Mouse (Mus musculus) lung, adult 18-20 months (tissue): ENCODE data around the gene Med7.

ENCODE experiments used
- DNase-seq, 2 experiments: peaks; one replicate each; pipeline ENCODE4 v3.0.0; 2022; ENCODE audit warnings: mixed read lengths in 2 of 2

The Med7 gene

DNA sequence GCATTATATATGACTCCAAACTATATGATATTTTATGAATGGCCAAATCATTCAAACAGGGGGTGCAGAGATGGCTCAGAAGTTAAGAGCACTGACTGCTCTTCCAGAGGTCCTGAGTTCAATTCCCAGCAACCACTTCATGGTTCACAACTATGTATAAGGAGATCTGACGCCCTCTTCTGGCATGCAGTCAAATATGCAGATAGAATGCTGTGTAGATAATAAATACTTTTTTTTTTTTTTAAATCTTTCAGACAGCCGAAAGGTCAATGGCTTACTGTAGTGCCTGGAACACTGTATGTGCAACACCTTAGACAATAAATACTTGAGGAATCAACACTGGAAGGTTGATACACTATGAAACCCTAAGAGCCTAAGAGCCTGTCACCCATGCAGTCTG, 6.6 kb upstream of the Med7 start:
- no peak for DNase-seq

DNA sequence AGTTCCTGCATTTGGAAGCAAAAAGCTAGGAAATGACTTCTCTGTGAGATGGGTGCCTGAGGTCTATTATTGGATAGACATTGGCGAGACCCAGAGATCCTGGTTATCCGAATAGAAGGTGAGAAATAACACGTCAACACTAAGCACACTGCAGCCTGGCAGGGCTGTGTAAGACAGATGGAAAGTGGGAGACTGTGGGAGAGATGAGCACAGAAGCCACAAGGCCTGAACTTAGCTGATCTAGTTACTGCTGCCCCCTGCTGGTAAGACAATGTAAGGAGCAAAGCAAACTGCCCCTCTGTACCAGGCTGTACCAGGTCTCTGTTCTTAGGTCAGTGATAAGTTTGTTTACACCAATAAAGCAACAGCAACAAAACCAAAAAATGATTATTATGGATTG, 5.6 kb upstream of the Med7 start:
- peak; percentile 44 to 61 for DNase-seq

DNA sequence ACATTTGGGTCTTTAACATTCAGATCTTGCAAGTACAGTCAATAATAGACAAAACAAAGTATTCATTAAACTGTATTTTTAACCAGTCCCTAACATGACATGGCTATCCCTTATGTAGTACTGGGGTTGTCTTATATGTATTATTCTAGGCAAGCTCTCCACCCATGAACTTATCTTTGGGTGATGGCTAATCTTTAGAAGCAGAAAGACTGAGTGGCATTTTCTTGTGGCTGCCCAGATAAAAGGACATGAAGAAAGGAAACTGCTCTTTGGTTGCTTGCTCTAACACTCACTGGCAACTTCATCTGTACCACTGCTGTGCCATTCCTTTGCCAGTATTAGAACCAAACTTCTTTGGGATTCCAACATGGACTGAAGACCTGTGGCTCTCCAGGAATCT, 1.4 kb upstream of the Med7 start:
- DNase-seq: no peak

DNA sequence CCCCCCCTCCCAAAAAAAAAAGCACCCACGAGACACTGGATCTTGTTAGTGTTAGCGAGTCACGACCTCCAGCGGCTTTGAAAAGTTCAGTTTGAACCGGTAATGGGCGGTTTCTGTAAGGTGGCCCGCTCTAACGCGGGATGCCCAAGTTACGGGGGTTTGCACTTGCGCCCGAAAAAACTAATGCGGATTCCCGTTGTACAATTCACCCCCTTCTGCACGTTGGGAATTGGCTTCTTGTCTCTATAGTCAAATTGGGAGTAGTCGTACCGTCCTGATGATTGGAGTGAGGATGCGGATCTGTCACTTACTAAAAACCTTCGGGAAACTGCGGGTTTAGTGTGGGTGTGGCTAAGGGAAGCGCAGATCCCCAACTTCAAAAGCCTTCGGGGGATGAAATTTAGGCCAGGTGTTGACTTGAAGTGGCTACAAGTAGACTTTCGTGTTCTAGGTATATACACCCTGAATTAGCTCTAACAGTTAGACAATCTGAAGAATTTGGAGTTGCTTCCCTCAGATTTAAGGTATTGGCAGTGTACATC, 805 bp downstream of the Med7 start:
- peak in 1 of 2 experiments; percentile 13 for DNase-seq

DNA sequence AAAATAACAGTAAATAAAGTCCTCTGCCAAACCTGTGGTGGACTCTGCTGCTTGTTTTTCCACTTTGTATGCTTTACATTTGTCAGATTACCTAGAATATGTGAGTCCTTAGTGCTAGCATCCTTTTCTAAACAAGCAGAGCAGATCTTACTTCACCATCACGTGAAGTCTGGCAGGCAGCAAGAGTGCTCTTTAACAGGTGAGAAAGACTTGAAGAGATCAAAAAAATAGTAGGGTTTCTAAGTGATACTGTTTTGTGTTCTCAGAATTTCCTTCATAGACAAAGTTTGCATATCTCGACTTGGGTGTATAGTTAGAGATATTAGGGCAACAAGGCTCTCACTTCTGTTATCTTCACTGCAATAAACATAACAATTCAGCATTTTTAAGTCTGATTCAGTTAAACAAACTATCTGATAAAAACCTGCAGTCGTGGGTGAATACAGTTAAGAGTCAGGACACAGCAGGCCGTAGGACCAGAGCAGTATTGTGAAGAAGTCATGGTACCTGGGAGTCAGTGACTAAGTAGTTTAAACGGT, 2.3 kb downstream of the Med7 start:
- DNase-seq: no peak

DNA sequence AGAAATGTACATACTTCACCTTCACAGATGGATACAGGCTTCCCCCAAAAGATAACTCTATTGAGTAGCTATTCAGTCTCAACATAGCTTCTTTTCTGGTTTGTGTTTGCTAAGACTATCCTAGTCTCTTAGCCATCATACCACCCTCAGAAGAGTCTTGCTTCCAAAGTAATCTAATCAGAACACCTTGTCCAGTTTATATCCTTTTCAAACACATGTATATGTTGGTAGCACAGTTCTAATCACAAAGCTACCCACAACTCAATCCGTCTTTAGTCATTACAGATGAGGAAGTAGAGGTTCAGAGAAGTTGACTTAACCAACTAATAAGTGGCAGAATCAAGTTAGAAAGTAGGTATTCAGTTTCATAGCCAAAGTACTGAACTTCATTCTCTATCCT, 5.0 kb downstream of the Med7 start:
- no peak for DNase-seq

DNA sequence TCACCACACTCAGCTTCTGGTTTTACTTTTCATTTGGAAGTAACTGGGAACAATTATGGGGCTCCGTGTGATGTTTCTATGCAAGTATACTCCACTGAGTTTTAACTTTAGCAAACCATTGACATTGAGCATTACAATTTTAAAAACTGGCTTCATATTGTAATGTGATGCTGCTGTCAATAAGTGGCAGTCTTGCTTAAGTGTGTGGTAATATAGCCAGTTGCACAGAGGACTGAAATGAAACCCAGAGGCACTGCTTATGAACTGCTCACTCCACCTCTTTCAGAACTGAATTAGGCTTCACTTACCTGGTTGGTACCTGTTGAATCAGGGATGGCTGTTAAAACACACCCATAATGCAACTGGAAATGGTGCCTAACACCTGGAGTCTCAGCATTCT, 6.4 kb downstream of the Med7 start:
- DNase-seq: no peak

DNA sequence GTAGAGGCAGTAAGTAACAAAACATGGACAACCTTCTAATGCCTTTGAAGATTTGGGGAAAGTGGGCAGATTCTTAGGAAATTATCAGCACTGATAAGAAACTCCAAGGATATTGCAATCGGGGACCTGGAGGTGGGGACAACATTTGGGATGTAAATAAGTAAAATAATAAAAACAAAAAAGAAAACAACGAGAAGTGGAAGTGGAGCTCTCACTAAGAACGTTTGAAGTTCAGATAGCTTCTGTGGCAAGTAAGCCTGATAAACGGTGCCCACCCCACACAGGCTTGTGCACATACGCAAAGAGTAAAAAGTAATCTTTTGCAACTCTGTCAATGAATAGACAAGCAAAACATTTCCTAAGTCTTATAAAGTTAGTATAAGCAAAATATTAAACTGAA, 7.3 kb downstream of the Med7 start:
- no peak for DNase-seq

DNA sequence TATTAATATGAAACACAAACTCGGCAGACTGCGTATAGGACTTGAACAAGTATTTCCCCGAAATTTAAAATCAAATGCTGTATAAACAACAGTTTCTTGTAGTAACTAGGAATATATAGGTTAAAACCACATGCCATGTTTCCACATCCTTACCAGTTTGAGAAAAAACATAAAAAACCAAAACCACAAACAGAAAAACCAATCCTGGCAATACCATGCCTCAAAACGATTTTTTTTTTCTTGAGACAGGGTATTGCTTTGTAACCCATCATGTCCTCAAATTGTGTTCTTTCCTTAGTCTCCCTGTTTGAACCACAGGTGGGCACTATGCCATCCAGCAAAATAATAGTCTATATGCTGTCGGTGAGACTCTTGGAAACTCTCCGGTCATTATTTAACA, 9.4 kb downstream of the Med7 start:
- no peak for DNase-seq

DNA sequence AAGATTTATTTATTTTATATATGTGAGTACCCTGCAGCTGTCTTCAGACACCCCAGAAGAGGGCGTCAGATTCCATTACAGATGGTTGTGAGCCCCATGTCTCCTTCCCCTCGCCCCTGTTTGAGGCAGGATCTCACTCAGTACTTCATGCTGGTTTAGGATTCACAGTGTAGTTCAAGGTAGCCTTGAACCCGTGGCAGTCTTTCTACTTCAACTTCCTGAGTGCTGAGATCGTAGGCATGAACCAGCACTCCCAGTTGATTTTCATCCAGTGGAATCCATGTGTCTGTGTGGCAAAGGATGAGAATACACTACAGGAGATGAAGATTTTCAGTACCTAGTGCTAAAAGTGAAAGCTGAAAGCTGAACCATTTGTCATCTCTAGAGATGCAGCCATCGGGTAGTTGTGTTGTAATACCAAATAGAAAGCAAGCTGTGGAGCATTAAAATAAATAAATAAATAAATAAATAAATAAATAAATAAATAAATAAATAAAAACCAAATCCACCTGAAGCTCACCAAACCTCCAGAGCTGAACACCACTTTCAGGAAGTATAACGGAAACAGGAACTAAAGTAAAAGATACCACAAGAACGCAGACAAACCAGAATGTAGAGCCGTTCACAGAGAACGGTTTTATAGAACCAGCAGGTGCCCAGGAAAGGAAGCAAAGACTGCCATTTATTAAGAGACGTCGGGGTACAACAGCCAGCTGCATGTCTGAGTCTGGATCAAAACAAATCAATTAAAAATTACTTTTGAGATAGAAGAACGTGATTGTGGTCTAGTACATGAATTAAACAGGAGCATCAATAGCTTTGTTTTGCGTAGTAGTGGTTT, 11.1 kb downstream of the Med7 start:
- DNase-seq: no peak

DNA sequence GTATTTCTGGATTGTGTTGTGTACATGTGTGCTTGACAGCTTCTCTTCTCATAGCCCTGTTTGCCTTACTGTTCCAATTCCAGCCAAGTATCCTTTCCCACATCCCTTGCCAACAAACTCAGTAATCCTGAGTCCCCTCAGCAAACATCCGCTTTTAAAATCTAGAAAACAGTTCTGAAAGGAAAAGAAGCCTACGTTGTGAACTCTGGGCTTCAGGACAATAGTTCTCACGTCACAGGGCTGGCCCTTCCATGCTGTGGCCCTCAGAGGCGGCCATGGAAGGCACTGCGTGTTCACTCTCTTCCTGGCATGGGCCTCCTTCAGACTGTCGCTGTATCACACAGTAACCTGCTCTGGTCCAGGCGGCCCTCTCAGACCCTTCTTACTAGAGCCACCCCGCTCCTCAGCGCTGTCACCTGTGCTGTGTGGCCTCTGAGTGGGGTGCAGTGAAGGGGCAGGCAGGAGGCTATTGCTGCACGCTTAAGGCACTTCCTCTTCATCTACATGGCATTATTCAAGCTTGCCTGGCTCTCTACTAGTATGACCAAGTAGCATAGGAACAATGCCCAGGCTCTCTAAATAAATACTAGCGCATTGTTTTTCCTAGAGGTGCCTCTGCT, 12.8 kb downstream of the Med7 start:
- DNase-seq: no peak

DNA sequence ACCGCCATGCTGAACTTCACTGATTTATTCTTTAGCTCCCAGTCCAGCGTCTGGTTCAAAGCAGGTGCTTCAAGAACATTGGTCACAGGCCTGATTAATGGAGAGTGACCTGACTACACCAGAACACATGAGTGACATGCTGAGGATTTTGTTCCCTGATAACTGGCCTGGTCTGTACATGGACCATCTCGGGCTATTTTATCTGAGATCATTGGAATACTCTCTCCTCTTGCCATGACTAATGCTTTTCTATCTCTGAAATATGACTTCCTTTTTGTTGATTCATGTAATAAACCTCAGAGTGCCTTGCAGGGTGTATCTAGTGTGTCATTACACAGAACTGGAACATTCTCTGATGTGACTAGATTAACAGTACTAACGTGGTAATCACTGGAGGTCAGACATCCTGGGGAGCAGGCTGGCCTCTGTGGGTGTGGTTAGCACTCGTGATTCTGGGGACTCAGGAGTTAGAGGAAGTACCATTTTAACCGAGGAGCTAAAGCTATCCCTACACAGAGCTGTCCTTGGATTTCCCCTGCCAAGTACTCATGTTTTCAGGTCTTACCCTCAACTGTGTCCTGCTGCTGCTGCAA, 17.8 kb downstream of the Med7 start, which contains the start of gene Havcr2:
TSS of gene Havcr2 (plus strand) at position 483 of the 593 bp plus-strand sequence.
- peak; percentile 31 to 43 for DNase-seq

DNA sequence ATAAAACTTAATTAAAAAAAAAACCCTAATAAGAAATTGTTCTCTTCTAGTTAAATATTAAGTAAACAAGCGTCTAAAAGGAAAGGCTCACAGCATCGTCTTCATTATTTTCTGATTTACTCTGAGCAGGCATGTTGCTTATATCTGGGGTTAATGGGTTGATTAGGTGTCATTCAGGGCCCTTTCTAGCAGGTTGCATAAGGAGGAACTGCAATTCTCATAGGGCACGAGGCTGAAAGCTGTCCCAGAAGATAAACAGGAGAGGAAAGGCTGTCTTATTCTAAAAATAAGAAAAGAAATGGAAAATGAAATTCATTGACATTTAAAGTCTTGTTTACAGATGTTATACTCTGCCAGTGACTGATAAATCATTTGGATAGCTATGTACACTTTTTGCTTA, 23.2 kb downstream of the Med7 start:
- no peak for DNase-seq

DNA sequence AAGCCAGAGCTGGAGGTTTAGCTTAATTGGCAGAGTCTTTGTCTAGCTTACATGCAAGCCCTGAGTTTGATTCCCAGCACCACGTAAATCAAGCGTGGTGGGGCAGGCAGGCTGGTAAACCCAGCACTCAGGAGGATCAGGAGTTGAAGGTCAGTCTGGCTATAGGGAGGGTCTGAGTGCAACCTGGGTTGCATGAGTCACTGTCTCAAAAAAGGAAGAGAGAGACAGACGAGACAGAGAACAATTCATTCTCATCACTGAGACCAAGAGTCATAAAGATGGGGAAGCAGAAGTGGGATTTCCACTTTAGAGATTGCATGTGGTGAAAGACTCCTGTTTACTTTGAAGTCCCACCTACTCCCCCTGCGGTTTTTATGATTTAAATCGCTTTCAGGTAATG, 24.6 kb downstream of the Med7 start:
- peak in 1 of 2 experiments; percentile 3 for DNase-seq

DNA sequence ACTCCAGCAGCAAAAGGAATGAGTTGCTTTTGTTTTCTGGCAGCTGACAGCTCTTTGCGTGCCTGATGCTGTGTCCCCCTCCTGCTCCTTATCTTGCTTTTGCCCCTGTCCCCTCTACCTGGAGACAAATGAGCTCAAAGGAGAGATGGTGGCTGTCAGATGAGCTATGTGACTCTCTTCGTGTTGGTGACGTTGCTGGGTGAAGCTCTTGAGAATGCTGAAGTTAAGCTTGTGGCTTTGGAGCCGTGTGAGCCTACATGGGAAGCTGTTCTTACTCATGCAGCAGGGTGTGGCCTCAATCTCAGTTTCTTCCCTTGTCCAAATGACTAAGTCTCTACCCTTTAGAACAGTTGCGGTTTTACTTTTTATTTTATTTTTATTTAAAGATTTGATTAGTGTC, 25.2 kb downstream of the Med7 start:
- DNase-seq: peak; percentile 13 to 20

DNA sequence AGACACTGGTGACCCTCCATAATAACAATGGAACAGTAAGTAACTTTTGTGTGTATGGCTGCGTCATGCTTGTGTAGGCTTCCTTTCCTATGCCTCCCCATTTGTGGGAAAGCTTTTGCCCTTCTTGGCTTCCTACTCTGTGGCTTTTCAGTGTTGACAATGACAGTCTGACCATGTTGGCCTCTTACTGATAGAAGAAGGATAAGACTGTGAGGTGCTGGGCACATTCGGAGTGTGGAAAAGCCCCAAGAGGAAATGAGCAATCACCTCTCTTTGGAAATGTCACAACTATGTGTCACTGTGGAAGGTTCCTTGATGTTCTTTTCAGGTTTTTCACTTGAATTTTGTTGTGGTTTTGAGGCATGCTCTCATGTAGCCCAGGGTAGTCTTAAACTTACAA, 30.2 kb downstream of the Med7 start:
- no peak for DNase-seq

DNA sequence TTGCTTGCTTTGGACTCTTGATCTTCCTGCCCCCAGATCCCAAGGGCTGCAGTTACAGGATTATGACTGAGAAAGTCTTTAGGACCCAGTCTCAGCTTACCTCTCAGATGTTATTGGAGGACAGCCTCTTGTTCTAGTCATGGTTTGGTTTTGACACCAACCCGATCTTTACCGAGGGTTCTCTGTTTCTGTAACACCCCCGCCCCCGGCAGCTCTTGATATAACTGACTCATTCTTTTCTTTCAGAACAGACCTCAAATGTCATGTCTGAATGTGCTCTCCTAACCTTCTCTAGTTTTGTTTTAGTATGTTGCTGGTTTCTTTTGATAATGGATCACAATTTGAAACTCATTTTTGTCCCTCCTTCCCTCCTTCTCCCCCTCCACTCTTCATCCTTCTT, 37.5 kb downstream of the Med7 start:
- no peak for DNase-seq

DNA sequence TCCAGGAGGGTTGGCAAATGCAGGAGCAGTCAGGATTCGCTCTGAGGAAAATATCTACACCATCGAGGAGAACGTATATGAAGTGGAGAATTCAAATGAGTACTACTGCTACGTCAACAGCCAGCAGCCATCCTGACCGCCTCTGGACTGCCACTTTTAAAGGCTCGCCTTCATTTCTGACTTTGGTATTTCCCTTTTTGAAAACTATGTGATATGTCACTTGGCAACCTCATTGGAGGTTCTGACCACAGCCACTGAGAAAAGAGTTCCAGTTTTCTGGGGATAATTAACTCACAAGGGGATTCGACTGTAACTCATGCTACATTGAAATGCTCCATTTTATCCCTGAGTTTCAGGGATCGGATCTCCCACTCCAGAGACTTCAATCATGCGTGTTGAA, 42.6 kb downstream of the Med7 start:
- no peak for DNase-seq

DNA sequence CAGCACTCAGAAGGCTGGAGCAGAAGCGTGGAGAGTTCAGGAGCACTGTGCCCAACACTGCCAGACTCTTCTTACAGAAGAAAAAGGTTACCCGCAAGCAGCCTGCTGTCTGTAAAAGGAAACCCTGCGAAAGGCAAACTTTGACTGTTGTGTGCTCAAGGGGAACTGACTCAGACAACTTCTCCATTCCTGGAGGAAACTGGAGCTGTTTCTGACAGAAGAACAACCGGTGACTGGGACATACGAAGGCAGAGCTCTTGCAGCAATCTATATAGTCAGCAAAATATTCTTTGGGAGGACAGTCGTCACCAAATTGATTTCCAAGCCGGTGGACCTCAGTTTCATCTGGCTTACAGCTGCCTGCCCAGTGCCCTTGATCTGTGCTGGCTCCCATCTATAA, 43.8 kb downstream of the Med7 start:
- peak; percentile 9 to 31 for DNase-seq

DNA sequence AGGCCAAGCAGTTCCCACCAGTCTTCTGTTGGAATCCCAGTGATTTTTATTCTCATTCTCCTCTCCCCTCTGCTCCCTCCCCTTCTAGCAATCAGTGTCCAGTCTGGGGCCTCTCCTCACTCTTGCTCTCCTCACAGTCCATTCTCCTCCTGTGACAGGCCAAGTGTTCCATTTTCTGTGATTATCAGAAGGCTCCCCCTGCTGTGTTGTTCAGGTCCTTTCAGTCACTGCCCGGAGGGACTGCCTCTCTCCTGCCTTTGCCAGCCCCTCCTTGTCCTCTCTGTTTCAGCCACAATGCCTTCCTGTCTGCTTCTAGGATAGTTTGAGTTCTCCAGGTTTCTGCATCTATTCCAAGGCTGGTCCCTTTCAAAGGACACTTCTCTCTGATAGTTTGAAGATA, 51.5 kb downstream of the Med7 start:
- no peak for DNase-seq

DNA sequence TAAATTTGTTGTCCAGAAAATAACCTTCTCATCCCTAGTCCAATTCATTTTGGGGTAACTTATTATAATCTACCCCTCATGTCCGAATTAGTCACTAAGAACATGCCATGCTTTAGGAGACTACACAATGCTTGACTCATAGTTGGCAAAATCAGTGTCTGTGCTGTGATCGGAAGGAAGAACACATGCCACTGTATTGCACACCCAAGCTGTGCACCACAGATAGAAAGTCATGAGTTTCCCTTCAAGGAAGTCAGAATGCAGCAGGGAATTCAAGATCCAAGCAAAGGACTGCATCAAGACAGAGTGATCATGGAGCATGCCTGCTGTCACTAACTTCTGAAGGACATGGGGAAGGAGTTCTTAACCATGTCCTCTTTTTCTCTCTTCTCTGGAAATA, 51.9 kb downstream of the Med7 start:
- no peak for DNase-seq
